Mouse (Mus musculus): Measurements from ENCODE around the gene Nupl2.

Gene Nupl2

GRCm38 (mm10) chr5:24164789-24165445 lies at the start of gene Nupl2:
Gene Nupl2 (plus strand): TSS chr5:24164963.
- peak; percentile 96 for DNase-seq (ENCODE audit: low read depth, low spot score)

- no peak for DNase-seq (ENCODE audit: low read depth, low spot score)
Observed at GRCm38 (mm10) chr5:24122221-24122620, 42.5 kb upstream of the Nupl2 start.

GRCm38 (mm10) chr5:24124175-24124574 lies 40.6 kb upstream of the Nupl2 start:
- no peak for DNase-seq (ENCODE audit: low read depth, low spot score)

- DNase-seq (ENCODE audit: low read depth, low spot score), result no peak
Observed at GRCm38 (mm10) chr5:24124579-24125276, 40.0 kb upstream of the Nupl2 start.

- DNase-seq (ENCODE audit: low read depth, low spot score), result no peak
Observed at GRCm38 (mm10) chr5:24125910-24126636, 38.7 kb upstream of the Nupl2 start.

GRCm38 (mm10) chr5:24126967-24127366 lies 37.8 kb upstream of the Nupl2 start:
- DNase-seq (ENCODE audit: low read depth, low spot score), result no peak

- DNase-seq (ENCODE audit: low read depth, low spot score), result no peak
Observed at GRCm38 (mm10) chr5:24146964-24147363, 17.8 kb upstream of the Nupl2 start.

GRCm38 (mm10) chr5:24152199-24152598 lies 12.6 kb upstream of the Nupl2 start:
- DNase-seq (ENCODE audit: low read depth, low spot score), result no peak

GRCm38 (mm10) chr5:24156774-24157173 lies 8.0 kb upstream of the Nupl2 start:
- no peak for DNase-seq (ENCODE audit: low read depth, low spot score)

GRCm38 (mm10) chr5:24167263-24167662 lies 2.5 kb downstream of the Nupl2 start:
- no peak for DNase-seq (ENCODE audit: low read depth, low spot score)

- DNase-seq (ENCODE audit: low read depth, low spot score), result no peak
Observed at GRCm38 (mm10) chr5:24169881-24170280, 5.1 kb downstream of the Nupl2 start.

GRCm38 (mm10) chr5:24172092-24172491 lies 7.3 kb downstream of the Nupl2 start:
- no peak for DNase-seq (ENCODE audit: low read depth, low spot score)

GRCm38 (mm10) chr5:24181514-24182295 lies 16.9 kb downstream of the Nupl2 start:
- DNase-seq (ENCODE audit: low read depth, low spot score), result no peak

- no peak for DNase-seq (ENCODE audit: low read depth, low spot score)
Observed at GRCm38 (mm10) chr5:24182296-24182734, 17.6 kb downstream of the Nupl2 start.

- no peak for DNase-seq (ENCODE audit: low read depth, low spot score)
Observed at GRCm38 (mm10) chr5:24183096-24183495, 18.3 kb downstream of the Nupl2 start.

GRCm38 (mm10) chr5:24184011-24184410 lies 19.2 kb downstream of the Nupl2 start:
- DNase-seq (ENCODE audit: low read depth, low spot score), result no peak

- DNase-seq (ENCODE audit: low read depth, low spot score), result no peak
Observed at GRCm38 (mm10) chr5:24188476-24188875, 23.7 kb downstream of the Nupl2 start.

- DNase-seq (ENCODE audit: low read depth, low spot score), result no peak
Observed at GRCm38 (mm10) chr5:24191821-24192220, 27.1 kb downstream of the Nupl2 start.

GRCm38 (mm10) chr5:24201006-24201405 lies 36.2 kb downstream of the Nupl2 start:
- no peak for DNase-seq (ENCODE audit: low read depth, low spot score)

GRCm38 (mm10) chr5:24202492-24202891 lies 37.7 kb downstream of the Nupl2 start:
- no peak for DNase-seq (ENCODE audit: low read depth, low spot score)

GRCm38 (mm10) chr5:24203266-24203665 lies 38.5 kb downstream of the Nupl2 start:
- no peak for DNase-seq (ENCODE audit: low read depth, low spot score)

- no peak for DNase-seq (ENCODE audit: low read depth, low spot score)
Observed at GRCm38 (mm10) chr5:24207965-24208364, 43.2 kb downstream of the Nupl2 start.

All from A20 (cell line).